Mouse (Mus musculus) embryo, embryonic 10.5 days (tissue): ENCODE measurements around the gene Apex2.

Experiments used
- DNase-seq: peaks from one replicate; pipeline ENCODE4 v3.0.0-alpha.2; 2015; ENCODE audit warnings: low spot score

Apex2 gene

GRCm38 (mm10) chrX:150589696-150590095 is at the start of gene Apex2:
TSS of gene Apex2 (minus strand) at chrX:150589868.
- no peak for DNase-seq

- DNase-seq, result no peak
Observed at GRCm38 (mm10) chrX:150636421-150636820, 46.8 kb upstream of the Apex2 start.

- DNase-seq, result no peak
Observed at GRCm38 (mm10) chrX:150598882-150599281, 9.2 kb upstream of the Apex2 start.

GRCm38 (mm10) chrX:150595016-150595760 is 5.5 kb upstream of the Apex2 start:
- DNase-seq, result no peak

DNA sequence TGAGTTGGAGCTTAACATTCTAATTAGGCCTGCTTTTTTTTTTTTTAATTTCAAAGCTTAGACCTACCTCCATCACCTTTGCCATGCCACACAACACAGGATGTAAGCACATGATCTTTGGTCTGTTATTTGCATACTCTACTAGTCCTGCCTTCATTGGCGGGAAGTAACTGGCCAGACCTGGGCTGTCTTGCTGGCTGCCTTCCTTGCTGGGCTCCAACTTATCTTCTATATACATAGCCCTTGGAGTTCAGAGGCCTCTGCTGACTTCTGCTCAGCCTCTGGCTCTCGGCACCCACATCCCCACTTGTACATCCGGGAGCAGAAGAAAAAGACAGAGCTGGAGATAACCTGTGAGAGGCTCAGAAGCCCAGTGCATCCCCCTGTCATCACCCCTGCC is 4.5 kb upstream of the Apex2 start:
- DNase-seq, result no peak

DNA sequence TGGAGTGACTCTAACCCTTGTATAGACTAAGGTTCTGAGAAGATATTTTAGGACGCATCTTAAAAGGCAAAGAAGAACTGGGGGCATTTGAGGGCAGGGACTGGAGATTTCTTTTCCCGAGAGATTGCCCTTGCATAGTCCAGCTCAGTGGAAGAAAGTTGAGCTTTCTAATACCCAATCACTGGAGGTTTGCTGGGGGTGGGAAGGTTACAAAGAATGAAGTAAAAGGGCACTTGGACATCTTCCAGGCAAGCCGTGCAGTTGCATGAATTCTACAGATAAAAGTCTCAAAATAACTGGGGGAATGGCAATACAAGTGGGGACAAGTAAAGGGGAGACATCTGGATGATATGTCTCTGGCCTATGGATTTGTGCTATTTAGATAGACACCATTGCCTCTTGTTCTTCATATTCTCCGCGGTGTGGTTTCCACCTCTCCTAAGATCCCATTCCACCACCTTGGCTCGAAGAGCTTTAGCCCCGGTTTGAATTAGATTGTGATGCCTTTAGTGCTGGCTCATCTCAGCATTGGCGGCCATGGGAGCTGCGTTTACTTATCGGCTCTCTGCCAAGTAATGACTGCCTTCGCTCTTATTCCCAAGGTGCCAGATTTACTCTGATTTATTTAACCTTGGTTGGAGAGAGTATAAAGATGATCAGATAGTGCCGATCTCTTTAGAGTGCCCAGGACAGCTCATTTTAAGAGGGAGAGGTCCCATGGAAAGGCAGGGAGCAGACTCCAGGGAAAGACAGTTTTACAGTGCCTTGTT is 3.8 kb upstream of the Apex2 start:
- DNase-seq, result no peak

DNA sequence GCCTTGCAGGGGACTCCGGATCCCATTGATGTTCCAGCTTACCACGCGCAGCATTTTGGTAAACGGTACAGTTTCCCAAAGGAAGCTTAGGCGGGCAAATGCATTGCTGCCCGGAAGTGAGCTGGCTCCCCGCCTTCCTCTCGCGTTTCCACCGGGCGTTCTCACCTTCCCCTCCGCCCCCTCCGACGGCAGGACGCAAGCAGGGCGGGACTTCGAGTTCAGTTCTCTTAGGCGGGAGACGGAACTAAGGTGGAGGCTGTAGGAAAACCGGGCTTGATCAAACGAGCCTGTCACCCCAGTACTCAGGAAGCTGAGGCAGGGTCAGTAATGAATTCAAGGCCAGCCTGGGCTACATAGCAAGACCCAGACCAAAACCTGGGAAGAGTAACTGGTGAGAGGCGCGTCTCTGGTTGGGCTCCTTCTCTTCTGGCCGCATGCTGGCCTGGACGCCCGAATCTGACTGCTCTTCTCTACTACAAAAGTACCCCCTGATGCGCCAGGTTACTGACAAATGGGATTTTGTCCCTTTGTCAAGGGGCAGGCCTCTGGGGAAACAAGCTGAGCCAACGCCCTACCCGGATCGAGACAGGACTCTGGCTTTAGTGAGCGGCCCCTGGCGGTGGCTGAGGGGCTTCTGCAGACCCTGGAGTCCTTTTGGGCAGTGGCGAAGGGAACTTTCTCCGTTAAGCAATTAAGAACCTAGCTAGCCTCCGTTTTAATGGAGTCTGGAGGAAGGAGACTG is 1.5 kb downstream of the Apex2 start, which contains the start of gene Pfkfb1:
Gene Pfkfb1, plus strand, starts transcription at position 207 of the 742 bp plus-strand sequence.
- peak; percentile 85 for DNase-seq

DNA sequence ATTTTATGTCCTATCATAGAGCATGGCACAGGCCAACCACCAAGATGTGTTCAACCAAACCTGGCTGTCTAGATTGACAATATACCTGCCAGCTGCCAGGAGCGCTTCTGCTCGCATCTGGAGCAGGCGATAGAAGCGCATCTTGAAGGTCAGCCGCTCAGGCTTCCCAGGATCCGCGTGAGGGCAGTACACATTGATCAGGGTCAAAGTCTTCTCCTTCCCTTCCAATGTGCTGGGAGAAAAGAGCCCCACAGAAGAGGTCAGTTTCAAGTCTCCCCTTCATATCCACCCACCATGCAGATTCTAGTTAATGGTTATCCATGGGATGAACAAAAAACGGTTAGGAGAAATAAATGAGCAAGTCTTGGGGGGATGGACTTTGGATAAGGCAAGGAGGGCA is 4.6 kb downstream of the Apex2 start:
- no peak for DNase-seq

DNA sequence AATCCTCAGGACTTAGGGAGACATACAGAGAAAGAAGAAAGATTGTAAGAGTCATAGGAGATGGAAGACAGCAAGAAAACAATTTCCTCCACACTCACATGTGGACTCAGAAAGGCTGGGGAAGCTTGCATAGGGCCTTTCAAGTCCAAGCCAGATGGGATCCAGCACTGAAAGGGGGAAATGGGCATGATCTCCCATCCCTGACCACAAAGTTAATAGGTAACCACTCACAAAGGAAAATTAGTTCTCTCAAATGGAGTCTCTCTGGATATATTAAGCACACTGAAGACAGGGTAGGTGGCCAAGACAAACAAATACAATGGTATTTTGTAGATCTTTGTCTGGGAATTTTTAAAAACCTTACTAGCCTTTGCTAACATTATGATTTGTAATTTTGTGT is 7.7 kb downstream of the Apex2 start:
- no peak for DNase-seq

DNA sequence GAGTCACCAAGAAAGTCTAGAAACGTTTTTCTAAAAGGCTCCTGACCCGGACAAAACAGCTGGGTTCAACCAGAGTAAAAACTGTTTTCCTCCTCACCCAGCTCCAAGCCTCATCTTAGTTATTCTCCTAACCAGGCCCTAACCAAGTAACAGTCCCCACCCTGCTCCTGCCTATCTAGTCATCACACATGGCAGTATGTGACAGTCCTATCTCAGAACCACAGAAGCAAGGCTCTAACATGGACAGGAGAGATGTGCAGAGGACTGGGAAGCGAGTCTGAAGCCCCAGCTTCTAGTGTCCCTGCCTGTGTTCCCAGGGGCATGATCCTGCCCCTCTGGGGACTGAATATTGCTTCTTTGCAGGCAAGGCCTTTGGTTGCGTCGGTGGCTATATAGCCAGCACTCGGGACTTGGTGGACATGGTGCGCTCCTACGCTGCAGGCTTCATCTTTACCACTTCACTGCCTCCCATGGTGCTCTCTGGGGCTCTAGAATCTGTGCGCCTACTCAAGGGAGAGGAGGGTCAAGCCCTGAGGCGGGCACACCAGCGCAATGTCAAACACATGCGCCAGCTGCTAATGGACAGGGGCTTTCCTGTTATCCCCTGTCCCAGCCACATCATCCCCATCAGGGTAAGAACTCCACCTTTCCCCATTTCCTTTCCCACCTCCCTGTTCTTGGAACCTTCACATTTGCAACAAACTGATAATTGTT is 24.9 kb downstream of the Apex2 start:
- no peak for DNase-seq

DNA sequence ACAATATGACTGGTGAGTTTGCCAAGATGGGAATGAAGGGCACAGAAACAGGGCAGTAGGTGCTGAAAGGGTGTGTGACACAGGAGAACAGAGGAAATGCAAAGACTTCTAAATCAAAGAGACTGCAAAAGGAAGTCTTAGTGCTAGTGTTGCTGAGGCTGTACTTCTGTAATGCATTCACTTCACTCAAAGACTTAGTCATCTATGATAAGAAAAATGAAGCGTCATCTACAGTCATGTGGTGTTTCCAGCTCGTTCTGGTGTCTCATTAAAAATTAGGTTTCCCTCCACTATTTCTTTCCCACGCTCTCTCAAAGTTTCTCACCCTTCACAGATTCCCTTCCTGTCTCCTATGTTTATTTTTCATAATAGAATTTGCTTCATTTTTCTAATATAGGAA is 35.6 kb downstream of the Apex2 start:
- DNase-seq, result no peak

GRCm38 (mm10) chrX:150551986-150552385 is 37.7 kb downstream of the Apex2 start:
- DNase-seq, result no peak

DNA sequence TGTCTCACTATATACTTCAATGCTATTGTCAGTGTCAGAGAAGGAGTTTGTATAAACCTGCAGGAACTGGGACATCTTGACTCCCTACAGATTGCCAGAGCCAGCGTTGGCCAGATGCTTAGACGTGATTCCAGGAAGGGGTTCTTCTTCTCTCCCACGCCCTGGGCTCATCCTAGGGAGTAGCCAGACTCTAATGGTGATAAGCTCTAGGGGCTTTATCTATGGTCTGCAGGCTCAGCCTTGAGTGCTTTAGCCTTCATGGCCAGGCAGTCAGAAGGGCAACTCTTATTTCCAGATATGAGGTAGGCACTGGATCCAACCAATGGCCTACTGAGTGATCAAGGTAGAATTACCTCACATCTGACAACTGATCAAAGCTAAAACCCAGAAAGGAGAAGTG is 40.0 kb downstream of the Apex2 start:
- DNase-seq, result peak; percentile 0

- no peak for DNase-seq
Observed at GRCm38 (mm10) chrX:150547239-150547638, 42.4 kb downstream of the Apex2 start, which contains the start of gene Alas2. TSS of gene Alas2 (plus strand) at chrX:150547375.

DNA sequence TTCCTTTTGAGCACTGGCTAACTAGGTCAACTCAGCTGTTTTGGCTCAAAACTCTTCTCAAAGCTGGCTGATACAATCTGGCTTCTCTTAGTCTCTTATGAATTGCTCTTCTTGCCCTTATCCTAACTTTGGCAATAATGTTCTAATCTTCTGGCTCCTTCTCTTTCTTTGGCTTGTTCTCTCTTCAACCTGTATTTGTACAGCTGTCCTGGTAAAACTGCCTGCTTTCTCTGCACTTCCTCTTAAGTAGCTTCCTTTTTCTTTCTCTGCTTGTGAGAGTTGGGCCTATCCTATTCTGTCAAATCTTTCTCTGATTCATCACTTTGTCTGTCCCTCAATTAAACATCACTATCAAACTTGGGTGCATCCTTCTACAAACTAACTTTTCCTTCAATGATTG is 48.0 kb downstream of the Apex2 start:
- DNase-seq, result no peak

- DNase-seq, result no peak
Observed at GRCm38 (mm10) chrX:150540111-150540510, 49.6 kb downstream of the Apex2 start.

DNA sequence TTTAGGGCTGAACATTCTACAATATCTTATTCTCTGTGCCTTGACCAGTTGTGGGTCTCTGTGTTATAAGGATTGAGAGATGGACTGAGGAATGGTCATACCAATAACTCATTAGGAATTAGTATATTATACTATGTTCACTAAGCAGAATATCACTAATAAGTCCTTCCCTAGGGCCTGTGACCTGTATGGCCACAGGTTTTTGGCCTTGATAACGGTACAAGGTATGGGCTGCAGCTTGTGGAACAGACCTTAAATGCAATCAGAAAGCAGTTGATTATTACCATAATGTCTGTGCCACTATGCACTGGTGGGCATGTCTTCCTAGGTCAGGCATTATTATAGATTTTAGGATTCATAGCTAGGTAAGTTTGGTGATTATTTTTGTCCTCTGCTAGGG is 73.2 kb downstream of the Apex2 start:
- no peak for DNase-seq

- no peak for DNase-seq
Observed at GRCm38 (mm10) chrX:150516015-150516414, 73.7 kb downstream of the Apex2 start.

DNA sequence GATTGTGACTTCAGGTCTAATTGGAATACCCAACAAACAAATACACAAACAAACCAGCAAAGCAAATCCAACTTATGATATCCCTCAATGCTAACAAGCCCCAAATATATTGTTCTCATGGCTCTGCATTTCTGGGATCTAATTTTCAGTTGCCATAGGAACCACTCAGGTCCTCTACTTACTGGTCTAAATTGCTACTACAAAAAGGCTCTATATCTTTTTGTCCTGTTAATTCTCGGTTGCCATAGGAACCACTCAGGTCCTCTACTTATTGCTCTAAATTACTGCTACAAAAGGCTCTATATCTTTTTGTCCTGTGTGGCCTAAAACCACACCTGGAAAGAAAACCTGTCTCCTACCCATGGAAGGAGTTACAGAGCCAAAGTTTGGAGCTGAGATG is 75.5 kb downstream of the Apex2 start:
- DNase-seq, result no peak

GRCm38 (mm10) chrX:150511274-150511673 is 78.4 kb downstream of the Apex2 start:
- DNase-seq, result peak; percentile 11

DNA sequence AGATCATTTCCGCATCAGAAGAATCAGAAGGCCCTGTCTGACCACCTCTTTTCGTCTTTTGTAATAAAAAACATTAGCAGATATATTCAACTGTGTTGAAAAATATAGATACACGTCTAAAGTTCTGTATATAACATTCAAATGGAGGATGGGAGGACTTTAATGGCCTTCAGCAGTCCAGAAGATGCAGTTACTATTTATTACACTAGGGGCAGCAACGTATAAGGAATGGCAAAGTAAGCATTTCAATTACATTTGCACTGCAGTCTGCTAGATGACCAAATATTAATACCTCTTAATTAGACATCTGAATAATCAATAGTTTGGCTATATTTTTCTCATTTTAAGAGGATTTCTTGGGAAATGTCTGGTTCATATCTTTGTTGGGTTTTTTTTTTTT is 79.0 kb downstream of the Apex2 start:
- peak; percentile 71 for DNase-seq

GRCm38 (mm10) chrX:150508696-150509095 is 81.0 kb downstream of the Apex2 start:
- no peak for DNase-seq
